Mouse (Mus musculus): ENCODE data around the gene Senp2. TPM values are rescaled to one million over a fixed set of nuclear protein-coding genes. Genes with fewer than 3 reads are reported as not detected.

The Senp2 gene
- polyA plus RNA-seq (2015; fragmentation: Nextera tagmentation; extraction: Ambion mirVana): 38.7 and 46.0 TPM in 2 replicates

GRCm38 (mm10) chr16:22009099-22009584 lies at the start of gene Senp2:
Gene Senp2, plus strand, starts transcription at chr16:22009484.
- peak within 1 kb of the TSS; percentile 71 for H3K4me2 ChIP-seq (replicated peaks)
- no peaks in the 10 kb centered on the region for H3K9me3 ChIP-seq (replicated peaks)
- H3K4me3 ChIP-seq (replicated peaks): peak within 1 kb of the TSS; percentile 91
- H3K9ac ChIP-seq: peak within 1 kb of the TSS; percentile 68
- WGBS: under 1% methylated on average over 45 of the region's 45 CpGs
- peaks cover 15% of the 10 kb centered on the region for H3K4me1 ChIP-seq
- no peaks in the 10 kb centered on the region for H3K27me3 ChIP-seq
- no peaks in the 10 kb centered on the region; the same call in 1 of the 2 replicates for H3K36me3 ChIP-seq
- peak within 1 kb of the TSS; percentile 78 for H3K27ac ChIP-seq (replicated peaks)
- ATAC-seq (ENCODE audit: insufficient number of reproducible peaks, low FRiP score, low TSS enrichment, low read depth): peak; percentile 99

GRCm38 (mm10) chr16:21965576-21965975 lies 43.7 kb upstream of the Senp2 start:
- no peaks in the 10 kb centered on the region for H3K4me1 ChIP-seq
- H3K4me3 ChIP-seq (replicated peaks): no peak overlapping the region
- no peak overlapping the region for H3K9ac ChIP-seq
- H3K27me3 ChIP-seq: no peaks in the 10 kb centered on the region
- H3K36me3 ChIP-seq: no peaks in the 10 kb centered on the region
- H3K27ac ChIP-seq (replicated peaks): no peak overlapping the region
- no peaks in the 10 kb centered on the region for H3K9me3 ChIP-seq (replicated peaks)
- no peak overlapping the region for H3K4me2 ChIP-seq (replicated peaks)
- ATAC-seq (ENCODE audit: insufficient number of reproducible peaks, low FRiP score, low TSS enrichment, low read depth): no peak
- WGBS: 78% methylated on average over 3 of the region's 3 CpGs

- ATAC-seq (ENCODE audit: insufficient number of reproducible peaks, low FRiP score, low TSS enrichment, low read depth): peak; percentile 39; the same call in 1 of the 2 replicates
- Histone ChIP-seq H3K4me1 (no peaks in the 10 kb centered on the region), H3K9ac (no peak overlapping the region), H3K4me3 (replicated peaks) (no peak overlapping the region), H3K36me3 (no peaks in the 10 kb centered on the region), H3K9me3 (replicated peaks) (no peaks in the 10 kb centered on the region), H3K27ac (replicated peaks) (no peak overlapping the region), H3K27me3 (no peaks in the 10 kb centered on the region), H3K4me2 (replicated peaks) (no peak overlapping the region)
- 76% methylated on average over 5 of the region's 5 CpGs for WGBS
These were observed 39.4 kb upstream of the Senp2 start for GRCm38 (mm10) chr16:21969874-21970273.

GRCm38 (mm10) chr16:21970536-21970935 lies 38.7 kb upstream of the Senp2 start:
- Histone ChIP-seq H3K27ac (replicated peaks) (no peak overlapping the region), H3K9ac (no peak overlapping the region), H3K27me3 (peaks cover 3% of the 10 kb centered on the region; the same call in 1 of the 2 replicates), H3K4me2 (replicated peaks) (no peak overlapping the region), H3K9me3 (replicated peaks) (no peaks in the 10 kb centered on the region), H3K4me1 (no peaks in the 10 kb centered on the region), H3K4me3 (replicated peaks) (no peak overlapping the region), H3K36me3 (no peaks in the 10 kb centered on the region)
- 80% methylated on average over 6 of the region's 6 CpGs for WGBS
- ATAC-seq (ENCODE audit: insufficient number of reproducible peaks, low FRiP score, low TSS enrichment, low read depth): no peak

GRCm38 (mm10) chr16:21971446-21971845 lies 37.8 kb upstream of the Senp2 start:
- peaks cover 7% of the 10 kb centered on the region for H3K4me1 ChIP-seq
- H3K36me3 ChIP-seq: no peaks in the 10 kb centered on the region
- no peak overlapping the region for H3K27ac ChIP-seq (replicated peaks)
- ATAC-seq (ENCODE audit: insufficient number of reproducible peaks, low FRiP score, low TSS enrichment, low read depth): no peak
- peaks cover 3% of the 10 kb centered on the region; the same call in 1 of the 2 replicates for H3K27me3 ChIP-seq
- no peak overlapping the region for H3K4me2 ChIP-seq (replicated peaks)
- H3K9me3 ChIP-seq (replicated peaks): no peaks in the 10 kb centered on the region
- no peak overlapping the region for H3K9ac ChIP-seq
- H3K4me3 ChIP-seq (replicated peaks): no peak overlapping the region
- WGBS: 25% methylated on average over 4 of the region's 4 CpGs

GRCm38 (mm10) chr16:21976203-21976602 lies 33.1 kb upstream of the Senp2 start:
- H3K27ac ChIP-seq (replicated peaks): no peak overlapping the region
- ATAC-seq (ENCODE audit: insufficient number of reproducible peaks, low FRiP score, low TSS enrichment, low read depth): no peak
- H3K4me1 ChIP-seq: peaks cover 8% of the 10 kb centered on the region
- no peak overlapping the region for H3K9ac ChIP-seq
- WGBS: 3% methylated on average over 16 of the region's 16 CpGs
- H3K4me3 ChIP-seq (replicated peaks): peak overlapping the region; percentile 15; the same call in 1 of the 2 replicates
- H3K27me3 ChIP-seq: peaks cover 3% of the 10 kb centered on the region; the same call in 1 of the 2 replicates
- H3K9me3 ChIP-seq (replicated peaks): no peaks in the 10 kb centered on the region
- H3K4me2 ChIP-seq (replicated peaks): peak overlapping the region; percentile 26
- H3K36me3 ChIP-seq: no peaks in the 10 kb centered on the region

- Histone ChIP-seq H3K9ac (no peak overlapping the region), H3K27ac (replicated peaks) (no peak overlapping the region), H3K27me3 (peaks cover 3% of the 10 kb centered on the region; the same call in 1 of the 2 replicates), H3K4me1 (peaks cover 8% of the 10 kb centered on the region), H3K4me3 (replicated peaks) (no peak overlapping the region), H3K9me3 (replicated peaks) (no peaks in the 10 kb centered on the region), H3K4me2 (replicated peaks) (no peak overlapping the region), H3K36me3 (no peaks in the 10 kb centered on the region)
- 45% methylated on average over 5 of the region's 5 CpGs for WGBS
- no peak for ATAC-seq (ENCODE audit: insufficient number of reproducible peaks, low FRiP score, low TSS enrichment, low read depth)
These were observed 31.9 kb upstream of the Senp2 start for GRCm38 (mm10) chr16:21977347-21977746.

- no peak for ATAC-seq (ENCODE audit: insufficient number of reproducible peaks, low FRiP score, low TSS enrichment, low read depth)
- H3K4me3 ChIP-seq (replicated peaks): no peak overlapping the region
- no peak overlapping the region for H3K27ac ChIP-seq (replicated peaks)
- no peaks in the 10 kb centered on the region for H3K36me3 ChIP-seq
- WGBS: 94% methylated on average over 9 of the region's 9 CpGs
- no peaks in the 10 kb centered on the region for H3K9me3 ChIP-seq (replicated peaks)
- no peaks in the 10 kb centered on the region for H3K27me3 ChIP-seq
- no peak overlapping the region for H3K4me2 ChIP-seq (replicated peaks)
- no peak overlapping the region for H3K9ac ChIP-seq
- no peaks in the 10 kb centered on the region for H3K4me1 ChIP-seq
These were observed 26.1 kb upstream of the Senp2 start for GRCm38 (mm10) chr16:21983146-21983545.

- no peaks in the 10 kb centered on the region for H3K9me3 ChIP-seq (replicated peaks)
- 90% methylated on average over 4 of the region's 4 CpGs for WGBS
- H3K27me3 ChIP-seq: no peaks in the 10 kb centered on the region
- ATAC-seq (ENCODE audit: insufficient number of reproducible peaks, low FRiP score, low TSS enrichment, low read depth): no peak
- H3K27ac ChIP-seq (replicated peaks): no peak overlapping the region
- no peak overlapping the region for H3K4me2 ChIP-seq (replicated peaks)
- H3K9ac ChIP-seq: no peak overlapping the region
- H3K4me1 ChIP-seq: no peaks in the 10 kb centered on the region
- no peak overlapping the region for H3K4me3 ChIP-seq (replicated peaks)
- H3K36me3 ChIP-seq: no peaks in the 10 kb centered on the region
These were observed 25.7 kb upstream of the Senp2 start for GRCm38 (mm10) chr16:21983581-21983980.

- Histone ChIP-seq H3K36me3 (no peaks in the 10 kb centered on the region), H3K4me3 (replicated peaks) (no peak overlapping the region), H3K27me3 (no peaks in the 10 kb centered on the region), H3K9me3 (replicated peaks) (no peaks in the 10 kb centered on the region), H3K4me2 (replicated peaks) (no peak overlapping the region), H3K4me1 (no peaks in the 10 kb centered on the region), H3K27ac (replicated peaks) (no peak overlapping the region), H3K9ac (no peak overlapping the region)
- no peak for ATAC-seq (ENCODE audit: insufficient number of reproducible peaks, low FRiP score, low TSS enrichment, low read depth)
- WGBS: 87% methylated on average over 12 of the region's 12 CpGs
These were observed 25.2 kb upstream of the Senp2 start for GRCm38 (mm10) chr16:21984091-21984490.

- no peaks in the 10 kb centered on the region for H3K27me3 ChIP-seq
These were observed 23.1 kb upstream of the Senp2 start for GRCm38 (mm10) chr16:21986191-21986590.

GRCm38 (mm10) chr16:21987956-21988355 lies 21.3 kb upstream of the Senp2 start:
- H3K27ac ChIP-seq (replicated peaks): no peak overlapping the region
- H3K4me1 ChIP-seq: no peaks in the 10 kb centered on the region
- no peak overlapping the region for H3K9ac ChIP-seq
- WGBS: 45% methylated on average over 5 of the region's 5 CpGs
- H3K27me3 ChIP-seq: no peaks in the 10 kb centered on the region
- H3K36me3 ChIP-seq: no peaks in the 10 kb centered on the region
- no peak for ATAC-seq (ENCODE audit: insufficient number of reproducible peaks, low FRiP score, low TSS enrichment, low read depth)
- H3K4me2 ChIP-seq (replicated peaks): no peak overlapping the region
- no peaks in the 10 kb centered on the region for H3K9me3 ChIP-seq (replicated peaks)
- H3K4me3 ChIP-seq (replicated peaks): no peak overlapping the region

More at GRCm38 (mm10) chr16:21986191-21986590, 23.1 kb upstream of the Senp2 start:
- 45% methylated on average over 3 of the region's 3 CpGs for WGBS
- Histone ChIP-seq H3K9ac (no peak overlapping the region), H3K4me3 (replicated peaks) (no peak overlapping the region), H3K4me1 (no peaks in the 10 kb centered on the region), H3K36me3 (no peaks in the 10 kb centered on the region), H3K4me2 (replicated peaks) (no peak overlapping the region), H3K9me3 (replicated peaks) (no peaks in the 10 kb centered on the region), H3K27ac (replicated peaks) (no peak overlapping the region)
- no peak for ATAC-seq (ENCODE audit: insufficient number of reproducible peaks, low FRiP score, low TSS enrichment, low read depth)

Data from embryonic facial prominence, embryonic 15.5 days (tissue).